10 mouse cellular contexts compared by ENCODE assay signal in genomic region chr9:61046517-61046916, GRCm38 (mm10).
DNase-seq lines count a peak whose midpoint lies in the region; TF ChIP-seq lines count a peak whose summit lies in the region.
"Had no signal": no experiment of that assay in that cellular context is flagged by ENCODE, and none has a peak within 500 bp of the region (broad histone marks: within the 10 kb centered on the region; RNA-seq: fewer than 3 reads in every experiment).

No protein-coding gene starts in this region.

- intact Hi-C loops in heart, postnatal 10 days (cut with DNase I): loop anchor here (1.0 to 10.0 kb wide), 4 partner anchors 231 to 848 kb away; no protein-coding TSS in a partner anchor
- intact Hi-C loops in heart, postnatal 25 days (cut with DNase I): loop anchor here (1.0 to 5.0 kb wide), 4 partner anchors 166 to 853 kb away; no protein-coding TSS in a partner anchor
- intact Hi-C loops in gastrocnemius, adult 2 months (cut with DNase I): loop anchor here (1.0 to 5.0 kb wide), 2 partner anchors 231 to 652 kb away; no protein-coding TSS in a partner anchor
- intact Hi-C loops in left cerebral cortex, postnatal 36 days (cut with DNase I): loop anchor here (5.0 to 10.0 kb wide), 4 partner anchors 231 to 856 kb away; partner anchors contain the start of gene Tle3

- H3K4me3 ChIP-seq in gastrocnemius, adult 2 months: no peak overlapping the region
- H3K4me3 ChIP-seq: embryonic facial prominence, embryonic 12.5 days; midbrain, embryonic 12.5 days had no signal

- H3K27ac ChIP-seq in gastrocnemius, adult 2 months: no peak overlapping the region
- H3K27ac ChIP-seq: embryonic facial prominence, embryonic 12.5 days; midbrain, embryonic 12.5 days had no signal

- peak; percentile 71 to 83 for DNase-seq in heart, postnatal 10 days
- DNase-seq in heart, postnatal 25 days (ENCODE audit: low spot score): no peak
- peak; percentile 64 for DNase-seq in ES-CJ7 (ENCODE audit: low read depth, low spot score)
- peak; percentile 58 for DNase-seq in cerebellum, adult 11-12 months
- peak; percentile 75 for DNase-seq in gastrocnemius, adult 2 months
- peak; percentile 50 to 61 for DNase-seq in left cerebral cortex, postnatal 36 days (ENCODE audit: low spot score in 2 of 2)
- peak; percentile 46 for DNase-seq in ovary, postnatal 10 days (ENCODE audit: low spot score)
- DNase-seq in thymus, postnatal 10 days (ENCODE audit: low spot score in 2 of 2): peak; percentile 69 to 92

- peak; percentile 94 for TF ChIP-seq CTCF in gastrocnemius, adult 2 months (IDR thresholded peaks at IDR 0.05)
